Mouse (Mus musculus): Measurements from ENCODE around the gene Ralgapb.

GRCm38 (mm10) chr2:158376798-158377197 is 32.9 kb upstream of the Ralgapb start:
- TF ChIP-seq CTCF (IDR thresholded peaks at IDR 0.05) (no peak), EP300 (IDR thresholded peaks at IDR 0.05) (no peak)
